Mouse (Mus musculus) liver, embryonic 14.5 days (tissue): ENCODE measurements around the gene Rpgrip1. TPM values are rescaled to one million over a fixed set of nuclear protein-coding genes. Genes with fewer than 3 reads are reported as not detected.
"Not testable (repeated sequence)": the region's sequence is repeated elsewhere in the genome, so short reads cannot be mapped to it uniquely, and the experiment has no call there.

ENCODE experiments used
- ATAC-seq: fragments of 200-750 bp; cut with Nextera tagmentation; 2 replicates; pipeline ENCODE4 v1.8.0; 2017; ENCODE audit warnings: moderate number of reproducible peaks, mild to moderate bottlenecking, moderate library complexity; ENCODE audit not compliant: insufficient read depth
- DNase-seq, 3 experiments: peaks; one replicate each; pipeline ENCODE4 v3.0.0-alpha.2; 2012 to 2013; ENCODE audit warnings: low read depth in 3 of 3, low spot score in 3 of 3
- H3K27ac ChIP-seq: fragments of 300-500 bp; sonication (generic); 2 replicates; pipeline ENCODE4 v1.5.1; 2014; ENCODE audit warnings: moderate library complexity, mild to moderate bottlenecking, control low read depth, inconsistent platforms
- H3K27me3 ChIP-seq: fragments of 300-500 bp; sonication (generic); 2 replicates; pipeline ENCODE4 v1.6.1; 2014; ENCODE audit warnings: mild to moderate bottlenecking, low read length, moderate library complexity; ENCODE audit not compliant: control insufficient read depth, insufficient read depth
- H3K36me3 ChIP-seq: fragments of 300-500 bp; sonication (generic); replicated peaks from 2 replicates; pipeline ENCODE4 v1.6.1; 2014; ENCODE audit warnings: low read depth; ENCODE audit not compliant: control insufficient read depth, insufficient read depth
- H3K4me1 ChIP-seq, 2 experiments: fragments of 200-500 bp in 1 of 2; fragments of 300-500 bp in 1 of 2; sonication (generic) in 1 of 2; replicated peaks; 2 replicates each; pipeline ENCODE4 v1.6.1; 2012 to 2014; ENCODE audit warnings: antibody characterized with exemption in 1 of 2, inconsistent platforms in 1 of 2, low read length in 1 of 2; ENCODE audit not compliant: control insufficient read depth in 2 of 2, insufficient read depth in 2 of 2
- H3K4me2 ChIP-seq: fragments of 300-500 bp; sonication (generic); 2 replicates; pipeline ENCODE4 v1.6.1; 2014; ENCODE audit warnings: low read depth, mild to moderate bottlenecking, control low read depth, moderate library complexity
- H3K4me3 ChIP-seq, 2 experiments: fragments of 200-500 bp in 1 of 2; fragments of 300-500 bp in 1 of 2; sonication (generic) in 1 of 2; 2 replicates each; pipeline ENCODE4 v1.5.1; 2012 to 2014; ENCODE audit warnings: low read depth in 2 of 2, low read length in 2 of 2, mild to moderate bottlenecking in 2 of 2, control low read depth in 1 of 2, inconsistent platforms in 1 of 2, moderate library complexity in 1 of 2; ENCODE audit not compliant: insufficient read depth in 1 of 2
- H3K9ac ChIP-seq: fragments of 300-500 bp; sonication (generic); replicated peaks from 2 replicates; pipeline ENCODE4 v1.6.1; 2014; ENCODE audit warnings: mild to moderate bottlenecking, control low read depth, moderate library complexity
- H3K9me3 ChIP-seq: fragments of 300-500 bp; sonication (generic); 2 replicates; pipeline ENCODE4 v1.6.1; 2016; ENCODE audit warnings: low read length, mixed read lengths; ENCODE audit not compliant: control insufficient read depth
- CTCF ChIP-seq: IDR thresholded peaks from 2 replicates; pipeline ENCODE4 v1.5.1; 2016; ENCODE audit warnings: antibody characterized with exemption, low read depth, control low read depth
- EP300 ChIP-seq: IDR thresholded peaks from 2 replicates; pipeline ENCODE4 v1.6.1; 2016; ENCODE audit warnings: antibody characterized with exemption, low read depth
- WGBS: fragments of 180-500 bp; shearing (Covaris S2); extraction: QIAGEN DNeasy Blood & Tissue Kit; methylation state at CpG from one replicate; pipeline ENCODE4 v1.1.7; 2014; ENCODE audit not compliant: insufficient replicate concordance; 5-methylcytosine and 5-hydroxymethylcytosine counted together
- polyA plus RNA-seq, 2 experiments: library from polyadenylated mRNA; depleted of rRNA in 1 of 2; stranded (reverse) in 1 of 2; unstranded in 1 of 2; fragments of >200 nt; fragmentation: Nextera tagmentation in 1 of 2; extraction: Ambion mirVana in 1 of 2; gene quantifications; 2 replicates each; pipeline versions ENCODE4 v1.2.1 to v1.2.3; 2012 to 2014

The Rpgrip1 gene
- polyA plus RNA-seq, 2 experiments = 0.31 to 48.5 TPM

DNA sequence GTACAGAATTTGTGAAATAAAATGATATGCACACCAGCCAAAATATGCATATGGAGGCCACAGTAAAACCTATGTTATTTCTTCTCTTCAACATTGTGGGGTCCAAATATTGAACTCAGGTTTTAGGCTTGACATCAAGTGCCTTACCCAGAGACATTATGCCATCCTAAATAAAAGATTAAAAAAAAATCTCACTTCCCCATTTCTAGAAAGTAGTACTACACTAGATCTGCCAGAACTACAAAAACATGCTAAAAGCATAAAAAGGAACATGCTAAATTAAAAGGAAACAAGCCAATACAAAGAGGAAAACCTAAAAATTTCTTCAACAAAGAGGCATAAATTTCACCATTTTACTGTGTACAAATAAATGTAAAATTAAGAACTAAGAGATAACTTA is 27.4 kb upstream of the Rpgrip1 start:
- no peak for TF ChIP-seq EP300
- no peak for TF ChIP-seq CTCF
- Histone ChIP-seq H3K27me3 (no peaks in the 10 kb centered on the region), H3K9me3 (no peaks in the 10 kb centered on the region), H3K9ac (no peak overlapping the region), H3K4me2 (no peak overlapping the region), H3K4me3 (no peak overlapping the region), H3K27ac (no peak overlapping the region), H3K36me3 (peaks cover 78% of the 10 kb centered on the region), H3K4me1 (no peaks in the 10 kb centered on the region)
- no peak for ATAC-seq
- no peak for DNase-seq

DNA sequence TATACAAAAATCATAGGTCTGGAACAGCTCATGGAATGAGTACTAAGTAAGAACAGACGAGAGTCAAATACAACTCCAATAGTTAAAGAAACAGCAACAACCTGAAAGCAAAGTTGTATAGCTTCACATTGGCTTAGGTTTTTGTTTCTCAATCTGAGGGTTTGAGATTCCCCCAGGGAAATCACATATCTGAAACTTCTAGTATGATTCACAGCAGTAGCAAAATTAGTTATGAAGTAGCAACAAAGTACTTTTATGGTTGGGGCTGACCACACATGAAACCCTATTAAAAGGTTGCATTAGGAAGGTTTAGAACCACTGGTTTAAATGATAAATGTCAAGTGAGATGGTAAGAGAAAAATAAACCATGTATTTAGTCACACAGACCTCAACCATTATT is 16.0 kb upstream of the Rpgrip1 start:
- Histone ChIP-seq H3K4me3 (no peak overlapping the region), H3K36me3 (peaks cover 76% of the 10 kb centered on the region), H3K4me2 (no peak overlapping the region), H3K4me1 (peaks cover under 1 to 3% of the 10 kb centered on the region in 2 experiments; a peak in 2 of 4 replicates), H3K9me3 (no peaks in the 10 kb centered on the region), H3K9ac (no peak overlapping the region), H3K27ac (no peak overlapping the region), H3K27me3 (no peaks in the 10 kb centered on the region)
- ATAC-seq = no peak
- no peak for DNase-seq
- WGBS = 60% methylated on average over 1 of the region's 1 CpGs
- no peak for TF ChIP-seq CTCF

DNA sequence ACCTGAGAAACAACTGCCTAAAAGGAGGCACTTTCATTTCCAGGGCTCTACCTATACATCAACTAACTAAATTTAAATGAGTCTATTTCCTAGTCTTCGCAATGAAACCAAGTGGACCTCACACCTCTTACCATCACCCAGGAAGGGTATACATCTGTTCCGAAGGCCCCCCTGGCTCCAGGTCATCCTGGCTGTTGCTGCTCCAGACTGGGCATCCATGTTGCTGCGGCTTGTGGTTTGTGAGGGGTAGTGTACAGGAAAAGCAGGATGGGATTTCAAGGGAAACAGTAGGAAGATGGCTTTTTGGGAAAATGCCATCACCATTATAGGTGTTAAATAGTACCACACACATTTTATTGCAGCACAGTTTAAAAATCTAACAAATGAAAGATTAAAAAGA is 13.3 kb upstream of the Rpgrip1 start:
- not testable (repeated sequence) for ATAC-seq, DNase-seq, H3K9ac ChIP-seq, H3K27ac ChIP-seq, H3K4me2 ChIP-seq, H3K9me3 ChIP-seq, H3K27me3 ChIP-seq, H3K4me3 ChIP-seq
- Histone ChIP-seq H3K36me3 (peaks cover 71% of the 10 kb centered on the region), H3K4me1 (peaks cover 14 to 18% of the 10 kb centered on the region in 2 experiments)
- WGBS = 94% methylated on average over 3 of the region's 3 CpGs

DNA sequence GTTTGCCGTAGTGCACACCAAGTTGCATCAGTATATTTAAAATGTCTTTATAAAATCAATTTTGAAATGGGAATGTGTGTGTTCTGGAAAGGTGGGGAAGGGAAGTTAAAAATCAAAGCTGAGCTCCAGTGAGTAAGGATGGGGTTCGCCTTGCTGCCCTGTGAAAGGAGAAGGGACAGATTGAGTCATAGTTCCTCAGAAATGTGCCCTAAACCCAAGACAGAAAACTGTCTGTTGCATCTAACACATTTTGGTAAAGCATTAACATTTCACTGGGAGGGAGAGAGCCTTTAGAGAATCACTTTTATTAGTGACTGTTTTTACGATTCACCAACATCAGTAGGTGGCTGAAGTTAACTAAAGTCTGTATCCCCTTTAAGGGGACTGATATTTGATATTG is 12.1 kb upstream of the Rpgrip1 start:
- H3K9ac ChIP-seq, ATAC-seq, H3K9me3 ChIP-seq, H3K27me3 ChIP-seq, H3K4me3 ChIP-seq, DNase-seq, H3K27ac ChIP-seq, H3K4me2 ChIP-seq: not testable (repeated sequence)
- peaks cover 63% of the 10 kb centered on the region for H3K36me3 ChIP-seq
- WGBS = 68% methylated on average over 3 of the region's 3 CpGs
- peaks cover 16 to 18% of the 10 kb centered on the region in 2 experiments for H3K4me1 ChIP-seq

DNA sequence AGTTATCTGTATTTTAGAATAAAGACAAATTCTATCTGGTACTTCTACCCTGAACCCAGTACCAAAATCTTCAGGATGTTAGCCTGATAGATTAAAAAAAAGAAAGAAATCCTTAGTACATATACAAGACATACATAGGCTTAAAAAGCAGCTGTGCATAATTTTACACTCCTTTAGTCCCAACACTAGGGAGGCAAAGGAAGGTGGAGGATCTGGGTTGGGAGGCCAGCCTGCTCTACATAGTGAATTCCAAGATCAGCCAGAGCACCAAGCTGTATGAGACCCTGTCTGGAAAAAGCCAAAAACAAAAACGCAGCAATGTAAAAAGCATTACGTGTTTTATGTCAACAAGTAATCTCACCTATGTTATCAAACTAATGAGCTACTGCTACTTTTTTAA is 10.9 kb upstream of the Rpgrip1 start:
- no peaks in the 10 kb centered on the region for H3K9me3 ChIP-seq
- no peak overlapping the region for H3K27ac ChIP-seq
- 86% methylated on average over 2 of the region's 2 CpGs for WGBS
- ATAC-seq (no peak), DNase-seq (no peak)
- H3K4me1 ChIP-seq = peaks cover 16 to 20% of the 10 kb centered on the region in 2 experiments
- TF ChIP-seq EP300 (no peak), CTCF (no peak)
- H3K27me3 ChIP-seq = no peaks in the 10 kb centered on the region
- peak overlapping the region; percentile 25 for H3K4me2 ChIP-seq
- H3K4me3 ChIP-seq = no peak overlapping the region
- H3K36me3 ChIP-seq = peaks cover 55% of the 10 kb centered on the region
- H3K9ac ChIP-seq = no peak overlapping the region; the same call in 1 of the 2 replicates
